Mouse (Mus musculus) E14TG2a.4 (cell line): Measurements from ENCODE around the gene Lpcat4.

ENCODE experiments used
- CTCF ChIP-seq: conservative IDR thresholded peaks from 2 replicates; pipeline ENCODE4 v1.5.1; 2014; ENCODE audit warnings: low read length
- NANOG ChIP-seq: IDR thresholded peaks from 2 replicates; pipeline ENCODE4 v1.6.1; 2014; ENCODE audit warnings: borderline replicate concordance, low read length, mixed read lengths
- POU5F1 ChIP-seq: IDR thresholded peaks from 2 replicates; pipeline ENCODE4 v1.6.1; 2014; ENCODE audit warnings: low read length, borderline replicate concordance

DNA sequence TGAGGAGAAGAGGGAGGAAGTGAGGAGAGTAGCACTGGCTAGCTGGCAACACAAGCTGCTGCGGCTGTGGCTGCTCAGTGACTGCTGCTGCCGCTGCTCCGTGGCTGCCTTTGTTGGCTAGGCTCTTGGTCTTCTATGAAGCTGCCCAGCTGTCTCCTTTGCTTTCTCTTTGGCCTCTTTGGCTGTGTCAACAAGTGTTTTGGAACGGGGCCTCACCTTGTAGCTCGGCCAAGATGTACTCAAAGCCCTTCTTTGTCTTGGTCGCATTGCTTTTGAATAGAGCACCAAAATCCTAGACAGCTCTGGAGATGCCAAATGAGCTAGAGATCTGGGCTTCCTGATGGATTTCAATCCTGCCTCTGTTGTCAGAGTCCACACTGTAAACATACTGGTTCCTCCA is 29.1 kb upstream of the Lpcat4 start:
- TF ChIP-seq CTCF (no peak), NANOG (no peak), POU5F1 (no peak)
